Mouse (Mus musculus) spleen, adult 2 months (tissue): Measurements from ENCODE around the gene Abt1.

Experiments
- CTCF ChIP-seq: fragments of 200-500 bp; IDR thresholded peaks from 2 replicates; pipeline ENCODE4 v1.5.1; 2011; ENCODE audit warnings: mild to moderate bottlenecking, inconsistent platforms; ENCODE audit not compliant: insufficient read depth, insufficient read length, insufficient replicate concordance; ENCODE audit errors: extremely low read depth
- POLR2A ChIP-seq: fragments of 200-500 bp; IDR thresholded peaks from 2 replicates; pipeline ENCODE4 v1.6.1; 2011; ENCODE audit warnings: low read depth, low read length, inconsistent platforms

DNA sequence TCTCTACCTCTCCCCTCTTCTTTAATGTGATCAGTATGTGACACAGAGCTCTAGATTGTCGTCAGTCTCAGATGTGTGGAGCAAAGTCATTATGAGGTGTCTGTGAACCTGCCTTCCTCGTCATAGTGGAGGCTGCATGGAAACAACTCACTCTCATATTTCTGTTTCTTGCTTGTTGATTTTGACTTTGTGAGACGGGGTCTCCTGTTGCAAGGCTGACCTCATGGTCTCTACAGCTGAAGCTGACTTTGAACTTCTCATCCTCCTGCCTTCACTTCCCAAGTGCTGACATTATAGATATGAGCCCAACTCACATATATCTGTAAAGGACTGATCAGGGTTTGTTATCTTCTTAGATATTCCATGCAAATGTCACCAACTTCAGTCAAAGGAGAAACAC is 25.1 kb upstream of the Abt1 start:
- TF ChIP-seq POLR2A (no peak), CTCF (no peak)
